Mouse (Mus musculus): ENCODE data around the gene Tfpt.

Tfpt gene

DNA sequence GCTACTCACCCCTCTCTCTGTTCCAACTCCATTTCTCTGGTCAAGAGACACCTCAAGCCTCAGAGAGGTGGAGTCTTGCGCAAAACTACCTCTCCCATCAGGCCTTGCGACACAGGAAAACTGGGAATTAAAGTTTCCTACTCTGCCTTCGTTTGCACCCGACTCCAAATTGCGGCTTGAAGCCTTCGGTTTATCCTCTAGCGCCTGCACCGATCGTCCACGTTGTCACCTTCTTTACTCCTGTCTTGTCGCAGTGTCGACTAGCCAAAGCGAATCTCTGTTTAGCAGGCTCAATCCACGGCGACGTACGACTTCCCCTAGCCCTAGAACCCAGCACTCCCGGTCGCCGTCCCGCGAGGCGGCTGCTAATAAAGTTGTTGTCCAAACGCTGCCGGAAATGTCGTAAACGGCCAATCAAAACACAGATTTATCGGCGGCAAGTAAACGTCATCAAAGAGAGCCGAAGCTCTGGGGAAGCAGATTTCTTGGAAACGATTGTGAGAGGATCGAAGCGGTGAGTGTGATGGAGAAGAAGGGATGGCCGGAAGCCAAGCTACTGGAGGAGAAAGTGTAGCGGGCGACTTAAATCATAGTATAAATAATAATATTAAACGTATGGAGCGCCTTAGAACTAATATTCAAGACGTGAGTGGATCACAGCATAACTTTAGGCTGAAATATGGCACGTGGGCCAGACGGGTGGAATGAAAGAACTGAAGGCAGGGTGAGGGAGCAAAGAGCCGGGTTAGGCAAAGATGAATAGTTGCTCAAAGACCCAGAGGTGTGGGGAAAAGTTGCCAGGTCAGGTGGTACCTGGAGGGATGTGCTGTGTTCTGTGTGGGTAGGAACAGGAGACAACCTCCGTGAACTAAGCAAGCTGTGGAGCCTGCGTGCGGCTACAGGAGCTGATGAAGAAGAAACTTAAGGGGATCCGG, at the start of gene Tfpt, which contains the start of gene Prpf31:
TSS of gene Tfpt (minus strand) at position 387 of the 935 bp plus-strand sequence.
TSS of gene Prpf31 (plus strand) at position 443 of the 935 bp plus-strand sequence.
- peak; percentile 97 for DNase-seq (ENCODE audit: low read depth, low spot score)

DNA sequence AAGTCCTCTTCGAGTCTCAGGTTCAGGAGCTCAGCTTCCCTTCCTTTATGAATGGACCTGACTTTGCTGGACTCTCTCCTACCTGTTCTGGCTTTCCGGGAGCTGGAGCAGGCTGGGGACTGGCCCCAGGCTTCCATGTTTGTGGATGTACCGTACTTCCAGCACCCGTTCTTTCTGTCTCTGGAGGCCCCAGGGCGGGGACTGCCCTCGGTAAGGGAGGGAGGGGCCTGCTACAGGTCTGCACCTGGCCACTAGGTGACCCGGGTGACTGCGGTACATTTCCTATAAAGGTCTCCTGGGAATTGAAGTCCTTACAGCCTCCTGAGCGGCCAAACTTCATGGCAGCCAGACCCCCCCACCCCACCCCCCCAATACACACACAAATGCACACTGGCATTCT, 47.6 kb upstream of the Tfpt start, which contains the start of gene Tmc4:
TSS of gene Tmc4 (minus strand) at position 212 of the 400 bp plus-strand sequence.
- DNase-seq (ENCODE audit: low read depth, low spot score) = no peak

GRCm38 (mm10) chr7:3676371-3676770, 46.6 kb upstream of the Tfpt start:
- no peak for DNase-seq (ENCODE audit: low read depth, low spot score)

- DNase-seq (ENCODE audit: low read depth, low spot score) = no peak
These were observed 45.5 kb upstream of the Tfpt start for GRCm38 (mm10) chr7:3675228-3675548.

DNA sequence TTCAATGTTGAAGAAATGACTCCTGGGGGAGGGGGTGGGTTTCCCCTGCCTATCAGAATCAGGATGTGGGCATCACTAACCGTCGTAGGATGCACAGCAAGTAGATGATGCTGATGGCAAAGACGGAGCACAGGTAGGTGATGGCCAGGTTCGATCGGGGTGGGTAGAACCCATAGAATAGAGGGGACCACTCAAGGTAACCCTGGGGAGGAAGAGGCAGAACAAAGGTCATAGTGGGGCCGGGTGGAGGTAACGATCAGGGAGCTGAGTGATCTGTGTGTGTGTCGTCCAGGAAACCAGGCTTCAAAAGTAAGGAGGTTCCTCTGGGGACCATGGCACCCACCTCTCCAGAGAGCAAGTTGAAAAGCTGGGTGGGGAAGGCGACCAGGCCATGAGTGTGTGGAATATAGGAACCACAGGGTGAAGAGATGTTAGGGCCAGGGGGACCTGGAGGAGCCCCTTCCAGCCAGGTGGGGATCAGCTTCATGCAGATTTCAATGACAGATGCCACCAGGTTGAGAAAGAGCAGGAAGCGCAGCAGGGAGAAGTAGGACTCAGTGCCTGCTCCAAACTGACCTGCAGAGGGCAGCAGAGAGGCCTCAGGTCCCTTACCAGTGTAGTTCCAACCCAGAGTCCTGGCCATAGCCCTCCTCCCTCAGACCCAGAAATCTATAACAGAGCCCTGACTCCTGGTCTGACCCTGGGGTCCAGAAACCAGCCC, 44.9 kb upstream of the Tfpt start:
- DNase-seq (ENCODE audit: low read depth, low spot score) = peak; percentile 74

- DNase-seq (ENCODE audit: low read depth, low spot score) = no peak
These were observed 37.2 kb upstream of the Tfpt start for GRCm38 (mm10) chr7:3666921-3667391.

DNA sequence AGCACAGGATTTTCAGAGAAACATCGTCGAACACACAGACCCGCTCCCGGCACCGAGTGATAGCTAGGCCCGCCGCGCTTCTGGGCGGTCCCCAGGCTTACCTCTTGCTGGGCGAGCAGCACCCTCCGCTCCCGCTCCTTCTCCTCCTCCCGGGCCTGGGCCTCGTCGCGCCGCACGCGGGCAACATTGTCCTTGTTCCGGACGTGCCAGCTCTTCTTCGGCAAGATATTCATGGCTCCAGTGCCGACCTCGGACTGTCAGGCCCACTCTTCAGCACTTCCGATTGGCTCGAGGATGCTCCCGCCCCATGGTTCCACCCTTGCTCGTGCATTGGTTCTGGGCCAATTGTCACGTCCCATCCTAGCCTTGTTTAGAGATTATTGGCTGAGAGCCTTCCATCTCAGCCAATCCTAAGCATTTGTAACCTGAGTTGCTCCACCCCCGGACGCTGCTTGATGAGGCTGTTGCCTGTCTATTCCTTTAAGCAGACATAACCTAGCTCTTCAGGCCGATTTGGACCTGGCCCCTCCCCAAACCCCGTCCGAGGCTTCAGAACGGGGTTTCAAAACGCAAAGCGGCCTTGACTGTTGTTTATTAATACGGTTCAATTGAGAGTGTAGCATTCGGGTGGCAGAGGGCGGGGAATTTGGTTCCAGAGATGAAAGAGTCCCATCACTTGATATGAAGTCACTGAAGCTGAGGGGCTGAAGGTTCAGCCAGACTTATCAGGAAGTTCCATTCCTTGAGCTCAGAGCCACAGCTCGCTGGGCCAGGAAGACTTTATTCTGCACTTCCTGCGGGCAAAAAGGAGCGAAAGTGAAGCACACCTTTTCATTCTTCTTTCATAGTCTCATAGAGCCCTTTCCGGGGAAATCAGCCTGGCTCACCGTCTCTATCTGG, 35.7 kb upstream of the Tfpt start, which contains the start of gene Leng1:
TSS of gene Leng1 (minus strand) at position 626 of the 900 bp plus-strand sequence.
- peak; percentile 97 for DNase-seq (ENCODE audit: low read depth, low spot score)

DNA sequence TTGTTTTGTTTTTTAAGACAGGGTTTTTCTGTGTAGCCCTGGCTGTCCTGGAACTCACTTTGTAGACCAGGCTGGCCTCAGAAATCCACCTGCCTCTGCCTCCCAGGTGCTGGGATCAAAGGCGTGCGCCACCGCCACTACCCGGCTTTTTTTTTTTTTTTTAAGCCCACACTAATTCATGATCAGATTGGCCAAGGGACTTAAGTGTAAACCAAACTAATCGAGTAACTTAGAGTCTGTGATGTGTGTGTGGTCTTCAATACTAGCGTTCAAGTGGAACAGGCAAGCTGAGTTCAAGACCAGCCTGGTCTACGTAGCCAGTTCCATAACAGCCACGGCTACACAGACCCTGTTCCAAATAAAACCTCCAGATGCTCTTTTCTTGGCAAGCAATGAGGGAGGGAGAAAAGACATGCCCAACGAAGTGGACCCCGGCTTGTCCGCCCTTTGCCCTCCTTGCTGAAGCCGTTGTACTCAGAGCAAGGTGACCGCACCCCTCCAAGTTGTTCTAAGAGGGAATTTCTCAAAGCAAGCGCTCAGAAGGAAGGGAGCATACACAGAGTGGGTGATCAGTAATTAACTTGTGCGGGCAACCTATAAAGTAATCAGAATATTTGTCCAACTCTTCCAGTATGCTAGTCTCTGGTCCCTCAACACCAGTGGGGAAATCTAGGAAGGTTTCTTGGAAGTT, 34.9 kb upstream of the Tfpt start:
- no peak for DNase-seq (ENCODE audit: low read depth, low spot score)

DNA sequence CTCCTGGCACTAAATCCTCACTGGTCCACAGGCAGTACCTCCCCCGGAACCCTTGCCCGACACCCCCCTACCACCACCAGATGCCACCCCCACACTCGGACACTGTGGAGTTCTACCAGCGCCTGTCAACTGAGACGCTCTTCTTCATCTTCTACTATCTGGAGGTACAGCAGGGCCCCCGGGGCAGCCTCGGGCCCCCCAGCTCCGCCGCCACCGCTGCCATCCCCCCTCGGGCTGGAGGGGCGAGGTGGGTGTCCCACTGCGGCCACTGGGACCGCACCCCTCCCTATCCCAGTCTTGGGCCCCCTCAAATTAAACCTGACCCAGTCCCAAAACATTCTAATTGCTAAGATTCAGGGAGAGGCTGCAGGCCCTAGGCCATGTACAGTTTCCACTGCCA, 28.8 kb upstream of the Tfpt start:
- no peak for DNase-seq (ENCODE audit: low read depth, low spot score)

DNA sequence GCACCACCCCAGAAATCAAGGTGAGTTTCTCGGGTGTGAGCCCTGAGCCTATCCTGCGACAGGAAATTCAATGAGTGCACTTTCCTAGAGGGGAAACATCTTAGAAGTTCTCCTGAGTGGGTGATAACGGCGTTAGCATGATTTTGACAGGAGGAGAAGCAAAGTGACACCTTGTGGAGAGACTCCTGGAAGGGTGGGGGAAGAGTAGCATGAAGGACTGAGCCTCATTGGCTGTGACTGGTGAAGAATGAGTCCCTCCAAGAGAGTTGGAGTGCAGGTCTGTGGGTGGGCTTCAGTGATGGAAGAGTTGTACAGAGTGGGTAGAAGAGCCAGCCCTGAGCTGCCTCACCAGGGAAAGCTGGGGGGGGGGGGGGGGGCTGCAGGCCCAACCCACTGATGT, 27.2 kb upstream of the Tfpt start:
- no peak for DNase-seq (ENCODE audit: low read depth, low spot score)

DNA sequence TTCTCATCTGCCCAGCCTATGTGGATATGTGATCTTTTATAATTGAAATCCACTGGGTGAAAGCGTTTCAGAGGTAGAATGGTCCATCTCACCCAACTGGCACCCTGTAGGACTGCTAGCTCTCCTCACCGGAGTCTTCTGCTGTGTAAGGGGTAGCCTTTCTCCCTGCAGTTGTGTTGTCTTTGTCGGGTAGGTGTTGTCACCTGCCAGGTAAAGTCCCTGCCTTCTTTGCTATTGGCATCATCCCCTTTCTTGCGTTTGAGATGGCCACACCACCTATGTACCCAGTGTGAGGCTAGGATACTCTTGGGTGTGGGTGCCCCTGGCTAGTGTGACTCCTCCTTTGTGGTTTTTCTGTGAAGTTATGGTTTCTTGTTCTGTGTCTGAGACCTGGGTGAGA, 16.9 kb upstream of the Tfpt start:
- DNase-seq (ENCODE audit: low read depth, low spot score) = no peak

DNA sequence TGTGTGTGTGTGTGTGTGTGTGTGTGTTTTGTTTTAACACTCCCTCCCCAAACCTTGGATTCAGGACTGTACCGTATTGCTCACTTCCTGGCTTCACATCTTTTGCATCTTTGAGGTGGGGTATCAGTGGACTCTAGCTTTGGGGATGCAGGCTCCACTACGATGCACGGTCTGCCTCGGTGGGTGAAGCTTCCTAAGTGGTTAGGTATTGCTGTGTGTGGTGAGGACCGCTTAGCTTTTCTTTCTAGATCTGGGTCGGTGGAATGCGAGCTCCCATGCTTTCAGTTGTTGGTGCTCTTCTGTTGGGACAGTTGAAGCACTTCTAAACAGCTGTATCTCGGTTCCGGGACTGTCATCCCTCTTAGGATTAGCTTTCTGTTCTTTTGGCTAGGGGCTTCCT, 16.5 kb upstream of the Tfpt start:
- DNase-seq (ENCODE audit: low read depth, low spot score) = no peak

- no peak for DNase-seq (ENCODE audit: low read depth, low spot score)
These were observed 15.8 kb upstream of the Tfpt start for GRCm38 (mm10) chr7:3645488-3646025.

- DNase-seq (ENCODE audit: low read depth, low spot score) = peak; percentile 99
These were observed 15.2 kb upstream of the Tfpt start, which contains the start of gene Cnot3 for GRCm38 (mm10) chr7:3644672-3645487. Cnot3 (plus strand) TSS chr7:3645268.

GRCm38 (mm10) chr7:3644348-3644671, 14.6 kb upstream of the Tfpt start:
- no peak for DNase-seq (ENCODE audit: low read depth, low spot score)

- DNase-seq (ENCODE audit: low read depth, low spot score) = no peak
These were observed 14.1 kb upstream of the Tfpt start for GRCm38 (mm10) chr7:3643843-3644242.

- no peak for DNase-seq (ENCODE audit: low read depth, low spot score)
These were observed 13.7 kb upstream of the Tfpt start for GRCm38 (mm10) chr7:3643412-3643811.

GRCm38 (mm10) chr7:3630478-3630815, 718 bp upstream of the Tfpt start:
- DNase-seq (ENCODE audit: low read depth, low spot score) = no peak

DNA sequence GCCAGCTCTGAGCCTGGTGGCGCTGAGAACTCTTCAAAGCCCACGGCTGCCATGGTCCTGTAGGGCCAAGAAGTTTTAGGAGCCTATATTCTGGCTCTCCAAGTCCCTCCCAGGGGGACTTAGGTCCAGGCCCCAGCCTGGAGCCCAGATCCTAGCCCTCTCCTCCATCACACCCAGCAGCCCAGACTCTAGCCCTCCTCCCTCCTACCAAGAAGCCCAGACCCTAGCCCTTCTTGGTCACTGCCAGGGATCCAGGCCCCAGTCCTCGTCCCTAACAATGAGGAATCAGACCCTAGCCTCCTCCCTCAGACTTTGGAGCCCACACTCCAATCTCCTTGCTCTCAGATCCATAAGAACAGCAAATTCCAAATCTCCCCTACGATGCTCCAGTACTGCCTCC, 699 bp downstream of the Tfpt start:
- no peak for DNase-seq (ENCODE audit: low read depth, low spot score)

All from A20 (cell line).